Mouse (Mus musculus): Measurements from ENCODE around the gene Scn1b. TPM values are rescaled to one million over a fixed set of nuclear protein-coding genes. Genes with fewer than 3 reads are reported as not detected.
A peak's percentile ranks its signal among the peaks of the same experiment; 100 is the strongest.

Gene Scn1b
- polyA plus RNA-seq, 1 experiment from 2014 or later, result 1.0 TPM

DNA sequence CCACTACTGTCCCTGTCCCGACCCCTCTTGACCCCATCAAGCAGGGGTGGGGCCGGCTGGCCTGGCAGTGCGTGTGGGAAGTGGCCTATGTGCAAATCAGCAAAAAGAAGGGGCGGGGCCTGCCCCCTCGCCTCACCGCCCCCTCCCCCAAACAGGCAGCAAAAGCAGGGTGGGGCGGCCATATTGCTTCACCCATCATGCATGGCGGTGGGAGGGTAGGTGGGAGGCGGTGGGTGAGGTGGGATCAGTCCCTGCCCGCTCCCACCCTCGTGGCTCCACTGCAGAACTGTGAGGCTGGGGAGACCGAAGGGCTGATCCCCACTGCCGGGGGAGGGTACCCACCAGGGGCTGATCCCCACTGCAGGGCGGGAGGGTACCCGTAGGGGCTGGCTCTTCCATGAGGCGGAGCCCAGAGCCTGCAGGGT lies 10.1 kb downstream of the Scn1b start:
- H3K27ac ChIP-seq (replicated peaks; ENCODE audit: low read depth, low read length), result no peak overlapping the region
- WGBS, result 43% methylated on average over 12 of the region's 16 CpGs

DNA sequence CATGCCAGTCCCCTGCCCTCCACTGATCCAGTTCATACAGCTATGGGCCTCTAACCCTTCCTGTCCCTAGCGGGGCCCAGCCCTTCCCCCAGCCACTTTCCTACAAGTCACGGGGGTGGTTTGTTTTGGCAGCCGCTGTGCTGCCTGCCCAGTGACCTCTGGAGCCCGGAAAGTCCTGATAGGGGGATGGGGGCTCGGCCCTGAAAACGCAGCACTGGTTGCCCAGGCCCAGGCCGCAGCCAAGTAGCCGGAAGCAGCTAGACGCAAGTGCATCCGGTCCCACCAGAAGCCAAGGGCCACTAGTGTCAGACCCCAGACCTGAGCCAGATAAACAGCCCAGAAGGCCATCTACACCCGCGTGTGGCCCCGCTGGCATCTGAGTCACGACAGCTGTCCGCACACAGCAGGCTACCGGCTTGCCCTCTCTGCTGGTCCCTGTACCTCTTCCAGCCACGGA lies 11.2 kb downstream of the Scn1b start:
- H3K4me3 ChIP-seq (ENCODE audit: low read depth, low read length), result no peak overlapping the region
- H3K4me2 ChIP-seq (ENCODE audit: low read depth, severe bottlenecking), result 0 out of 2 replicates have a peak overlapping the region, but pooled peaks have one; percentile 4
- H3K27ac ChIP-seq (replicated peaks; ENCODE audit: low read depth, low read length), result 0 out of 2 replicates have a peak overlapping the region, but pooled peaks have one; percentile 14
- H3K36me3 ChIP-seq (ENCODE audit: control insufficient read depth, insufficient read depth, low read length), result no peaks in the 10 kb centered on the region
- DNase-seq (ENCODE audit: low spot score), result peak; percentile 52
- no peaks in the 10 kb centered on the region for H3K27me3 ChIP-seq (ENCODE audit: control insufficient read depth, insufficient read depth, low read length)
- H3K4me1 ChIP-seq (ENCODE audit: control insufficient read depth, insufficient read depth, low read length), result peaks cover 10% of the 10 kb centered on the region
- H3K9ac ChIP-seq (ENCODE audit: low read length), result peak overlapping the region; percentile 30; the same call in 1 of the 2 replicates
- no peaks in the 10 kb centered on the region for H3K9me3 ChIP-seq (ENCODE audit: control insufficient read depth, low read length)
- 32% methylated on average over 17 of the region's 17 CpGs for WGBS
- 0 out of 2 replicates have a peak, but pooled peaks have one; percentile 17 for ATAC-seq (ENCODE audit: insufficient number of reproducible peaks, low FRiP score, low TSS enrichment, low read depth)

More for the DNA sequence above, 10.1 kb downstream of the Scn1b start:
- no peak overlapping the region for H3K9ac ChIP-seq (ENCODE audit: low read length)
- peaks cover 10% of the 10 kb centered on the region for H3K4me1 ChIP-seq (ENCODE audit: control insufficient read depth, insufficient read depth, low read length)
- no peak overlapping the region for H3K4me3 ChIP-seq (ENCODE audit: low read depth, low read length)
- H3K27me3 ChIP-seq (ENCODE audit: control insufficient read depth, insufficient read depth, low read length), result no peaks in the 10 kb centered on the region
- ATAC-seq (ENCODE audit: insufficient number of reproducible peaks, low FRiP score, low TSS enrichment, low read depth) (no peak; the same call in 1 of the 2 replicates), DNase-seq (ENCODE audit: low spot score) (no peak)
- H3K4me2 ChIP-seq (ENCODE audit: low read depth, severe bottlenecking), result no peak overlapping the region
- no peaks in the 10 kb centered on the region for H3K9me3 ChIP-seq (ENCODE audit: control insufficient read depth, low read length)
- no peaks in the 10 kb centered on the region for H3K36me3 ChIP-seq (ENCODE audit: control insufficient read depth, insufficient read depth, low read length)

- 0 out of 2 replicates have a peak within 1 kb of the TSS, but pooled peaks have one; percentile 14 for H3K27ac ChIP-seq (replicated peaks; ENCODE audit: low read depth, low read length)
- H3K4me1 ChIP-seq (ENCODE audit: control insufficient read depth, insufficient read depth, low read length), result peaks cover 10% of the 10 kb centered on the region
- H3K36me3 ChIP-seq (ENCODE audit: control insufficient read depth, insufficient read depth, low read length), result no peaks in the 10 kb centered on the region
- H3K9me3 ChIP-seq (ENCODE audit: control insufficient read depth, low read length), result no peaks in the 10 kb centered on the region
- ATAC-seq (ENCODE audit: insufficient number of reproducible peaks, low FRiP score, low TSS enrichment, low read depth), result peak; percentile 27; the same call in 1 of the 2 replicates
- H3K4me2 ChIP-seq (ENCODE audit: low read depth, severe bottlenecking), result peak within 1 kb of the TSS; percentile 31; the same call in 1 of the 2 replicates
- H3K9ac ChIP-seq (ENCODE audit: low read length), result peak within 1 kb of the TSS; percentile 30; the same call in 1 of the 2 replicates
- 12% methylated on average over 15 of the region's 15 CpGs for WGBS
- no peaks in the 10 kb centered on the region for H3K27me3 ChIP-seq (ENCODE audit: control insufficient read depth, insufficient read depth, low read length)
- H3K4me3 ChIP-seq (ENCODE audit: low read depth, low read length), result no peak within 1 kb of the TSS
- peak; percentile 42 for DNase-seq (ENCODE audit: low spot score)
These were observed 11.6 kb downstream of the Scn1b start, which contains the start of gene Hpn for GRCm38 (mm10) chr7:31115182-31115581. TSS of gene Hpn (minus strand) at chr7:31115290.

- H3K36me3 ChIP-seq (ENCODE audit: control insufficient read depth, insufficient read depth, low read length), result no peaks in the 10 kb centered on the region
- H3K4me3 ChIP-seq (ENCODE audit: low read depth, low read length), result no peak overlapping the region
- no peaks in the 10 kb centered on the region for H3K27me3 ChIP-seq (ENCODE audit: control insufficient read depth, insufficient read depth, low read length)
- H3K9me3 ChIP-seq (ENCODE audit: control insufficient read depth, low read length), result no peaks in the 10 kb centered on the region
- H3K4me1 ChIP-seq (ENCODE audit: control insufficient read depth, insufficient read depth, low read length), result peaks cover 10% of the 10 kb centered on the region
- 50% methylated on average over 10 of the region's 10 CpGs for WGBS
- H3K4me2 ChIP-seq (ENCODE audit: low read depth, severe bottlenecking), result no peak overlapping the region
- H3K27ac ChIP-seq (replicated peaks; ENCODE audit: low read depth, low read length), result no peak overlapping the region
- H3K9ac ChIP-seq (ENCODE audit: low read length), result no peak overlapping the region
- ATAC-seq (ENCODE audit: insufficient number of reproducible peaks, low FRiP score, low TSS enrichment, low read depth) (no peak), DNase-seq (ENCODE audit: low spot score) (peak; percentile 40)
These were observed 12.2 kb downstream of the Scn1b start for GRCm38 (mm10) chr7:31114646-31115045.

DNA sequence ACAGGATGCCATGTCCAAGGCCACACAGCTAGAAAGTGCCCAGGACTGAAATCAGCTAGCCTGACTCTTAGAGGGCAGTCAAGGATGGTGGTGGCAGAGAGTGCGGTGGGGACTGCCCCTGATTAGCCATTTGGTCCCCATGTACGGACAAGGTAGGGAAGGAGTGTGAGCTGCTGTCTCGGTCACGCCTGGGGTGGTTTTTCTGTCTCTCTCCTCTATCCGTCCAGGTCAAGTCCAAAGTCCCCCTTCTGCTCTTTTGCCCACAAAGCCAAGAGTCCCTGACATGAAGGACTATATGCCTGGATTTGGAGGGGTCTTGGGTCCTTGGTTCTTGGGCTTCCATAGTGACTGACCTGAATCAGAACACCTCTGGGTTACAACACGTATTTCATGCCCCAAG lies 13.0 kb downstream of the Scn1b start:
- DNase-seq (ENCODE audit: low spot score), result no peak
- H3K27me3 ChIP-seq (ENCODE audit: control insufficient read depth, insufficient read depth, low read length), result no peaks in the 10 kb centered on the region
- H3K27ac ChIP-seq (replicated peaks; ENCODE audit: low read depth, low read length), result no peak overlapping the region
- peaks cover 10% of the 10 kb centered on the region for H3K4me1 ChIP-seq (ENCODE audit: control insufficient read depth, insufficient read depth, low read length)
- H3K4me2 ChIP-seq (ENCODE audit: low read depth, severe bottlenecking), result no peak overlapping the region
- no peak overlapping the region for H3K4me3 ChIP-seq (ENCODE audit: low read depth, low read length)
- no peak overlapping the region for H3K9ac ChIP-seq (ENCODE audit: low read length)
- no peak for ATAC-seq (ENCODE audit: insufficient number of reproducible peaks, low FRiP score, low TSS enrichment, low read depth)
- 67% methylated on average over 6 of the region's 6 CpGs for WGBS
- H3K9me3 ChIP-seq (ENCODE audit: control insufficient read depth, low read length), result no peaks in the 10 kb centered on the region
- H3K36me3 ChIP-seq (ENCODE audit: control insufficient read depth, insufficient read depth, low read length), result no peaks in the 10 kb centered on the region

- DNase-seq (ENCODE audit: low spot score) (no peak), ATAC-seq (ENCODE audit: insufficient number of reproducible peaks, low FRiP score, low TSS enrichment, low read depth) (no peak)
- peaks cover 10% of the 10 kb centered on the region for H3K4me1 ChIP-seq (ENCODE audit: control insufficient read depth, insufficient read depth, low read length)
- no peaks in the 10 kb centered on the region for H3K9me3 ChIP-seq (ENCODE audit: control insufficient read depth, low read length)
- H3K27me3 ChIP-seq (ENCODE audit: control insufficient read depth, insufficient read depth, low read length), result no peaks in the 10 kb centered on the region
- 49% methylated on average over 4 of the region's 4 CpGs for WGBS
- no peak overlapping the region for H3K4me3 ChIP-seq (ENCODE audit: low read depth, low read length)
- no peak overlapping the region for H3K4me2 ChIP-seq (ENCODE audit: low read depth, severe bottlenecking)
- H3K9ac ChIP-seq (ENCODE audit: low read length), result no peak overlapping the region
- H3K36me3 ChIP-seq (ENCODE audit: control insufficient read depth, insufficient read depth, low read length), result no peaks in the 10 kb centered on the region
- H3K27ac ChIP-seq (replicated peaks; ENCODE audit: low read depth, low read length), result no peak overlapping the region
These were observed 14.8 kb downstream of the Scn1b start for GRCm38 (mm10) chr7:31112036-31112435.

- H3K9me3 ChIP-seq (ENCODE audit: control insufficient read depth, low read length), result no peaks in the 10 kb centered on the region
- no peaks in the 10 kb centered on the region for H3K27me3 ChIP-seq (ENCODE audit: control insufficient read depth, insufficient read depth, low read length)
- H3K27ac ChIP-seq (replicated peaks; ENCODE audit: low read depth, low read length), result no peak overlapping the region
- no peak overlapping the region for H3K4me3 ChIP-seq (ENCODE audit: low read depth, low read length)
- DNase-seq (ENCODE audit: low spot score), result no peak
- 87% methylated on average over 15 of the region's 15 CpGs for WGBS
- no peak overlapping the region for H3K4me2 ChIP-seq (ENCODE audit: low read depth, severe bottlenecking)
- peaks cover 10% of the 10 kb centered on the region for H3K4me1 ChIP-seq (ENCODE audit: control insufficient read depth, insufficient read depth, low read length)
- no peak for ATAC-seq (ENCODE audit: insufficient number of reproducible peaks, low FRiP score, low TSS enrichment, low read depth)
- no peaks in the 10 kb centered on the region for H3K36me3 ChIP-seq (ENCODE audit: control insufficient read depth, insufficient read depth, low read length)
- no peak overlapping the region for H3K9ac ChIP-seq (ENCODE audit: low read length)
These were observed 15.9 kb downstream of the Scn1b start for GRCm38 (mm10) chr7:31110861-31111385.

GRCm38 (mm10) chr7:31109796-31110195 lies 17.0 kb downstream of the Scn1b start:
- Histone ChIP-seq H3K27ac (replicated peaks; ENCODE audit: low read depth, low read length) (no peak overlapping the region), H3K27me3 (ENCODE audit: control insufficient read depth, insufficient read depth, low read length) (no peaks in the 10 kb centered on the region), H3K4me1 (ENCODE audit: control insufficient read depth, insufficient read depth, low read length) (no peaks in the 10 kb centered on the region), H3K36me3 (ENCODE audit: control insufficient read depth, insufficient read depth, low read length) (no peaks in the 10 kb centered on the region), H3K9me3 (ENCODE audit: control insufficient read depth, low read length) (no peaks in the 10 kb centered on the region), H3K4me2 (ENCODE audit: low read depth, severe bottlenecking) (no peak overlapping the region), H3K4me3 (ENCODE audit: low read depth, low read length) (no peak overlapping the region), H3K9ac (ENCODE audit: low read length) (no peak overlapping the region)
- DNase-seq (ENCODE audit: low spot score) (no peak), ATAC-seq (ENCODE audit: insufficient number of reproducible peaks, low FRiP score, low TSS enrichment, low read depth) (no peak)
- WGBS, result 85% methylated on average over 5 of the region's 5 CpGs

Measured in limb, embryonic 11.5 days (tissue).